Mouse (Mus musculus): ENCODE data around the gene Zfp462. TPM values are rescaled to one million over a fixed set of nuclear protein-coding genes. Genes with fewer than 3 reads are reported as not detected.
A peak's percentile ranks its signal among the peaks of the same experiment; 100 is the strongest.
"Not testable (repeated sequence)": the region's sequence is repeated elsewhere in the genome, so short reads cannot be mapped to it uniquely, and the experiment has no call there.

Zfp462 gene
- 1.8 and 2.0 TPM in 2 replicates for polyA plus RNA-seq (2015; fragmentation: Nextera tagmentation; extraction: Ambion mirVana)

GRCm38 (mm10) chr4:54944921-54945430 lies at the start of gene Zfp462:
TSS of gene Zfp462 (plus strand) at chr4:54945048.
- no peaks in the 10 kb centered on the region for H3K27me3 ChIP-seq
- peak within 1 kb of the TSS; percentile 82 for H3K4me3 ChIP-seq
- H3K4me1 ChIP-seq (replicated peaks): peaks cover 17% of the 10 kb centered on the region; the same call in 1 of the 2 replicates
- H3K9me3 ChIP-seq (replicated peaks): no peaks in the 10 kb centered on the region
- no peaks in the 10 kb centered on the region for H3K36me3 ChIP-seq
- H3K27ac ChIP-seq: peak within 1 kb of the TSS; percentile 56
- peak within 1 kb of the TSS; percentile 66 for H3K9ac ChIP-seq
- under 1% methylated on average over 43 of the region's 43 CpGs for WGBS
- ATAC-seq (replicated peaks; ENCODE audit: insufficient number of reproducible peaks, insufficient read depth, low FRiP score, low read depth): 0 out of 2 replicates have a peak, but pooled peaks have one; percentile 10
- H3K4me2 ChIP-seq: peak within 1 kb of the TSS; percentile 97

- Histone ChIP-seq H3K4me1 (replicated peaks) (no peaks in the 10 kb centered on the region), H3K9me3 (replicated peaks) (no peaks in the 10 kb centered on the region), H3K36me3 (no peaks in the 10 kb centered on the region), H3K27ac (no peak overlapping the region), H3K9ac (no peak overlapping the region), H3K4me2 (no peak overlapping the region), H3K27me3 (no peaks in the 10 kb centered on the region), H3K4me3 (no peak overlapping the region)
- WGBS: 80% methylated on average over 4 of the region's 4 CpGs
- ATAC-seq (replicated peaks; ENCODE audit: insufficient number of reproducible peaks, insufficient read depth, low FRiP score, low read depth): no peak
Measured at GRCm38 (mm10) chr4:54896017-54896416, 48.8 kb upstream of the Zfp462 start.

- no peaks in the 10 kb centered on the region for H3K9me3 ChIP-seq (replicated peaks)
- ATAC-seq (replicated peaks; ENCODE audit: insufficient number of reproducible peaks, insufficient read depth, low FRiP score, low read depth): no peak
- no peak overlapping the region for H3K4me2 ChIP-seq
- H3K4me3 ChIP-seq: no peak overlapping the region
- no peaks in the 10 kb centered on the region for H3K36me3 ChIP-seq
- no peak overlapping the region for H3K27ac ChIP-seq
- H3K4me1 ChIP-seq (replicated peaks): no peaks in the 10 kb centered on the region
- no peaks in the 10 kb centered on the region for H3K27me3 ChIP-seq
- WGBS: 77% methylated on average over 8 of the region's 8 CpGs
- no peak overlapping the region for H3K9ac ChIP-seq
Measured at GRCm38 (mm10) chr4:54904641-54905040, 40.2 kb upstream of the Zfp462 start.

- Histone ChIP-seq H3K4me2 (no peak overlapping the region), H3K4me1 (replicated peaks) (no peaks in the 10 kb centered on the region), H3K4me3 (no peak overlapping the region), H3K27me3 (no peaks in the 10 kb centered on the region), H3K27ac (no peak overlapping the region), H3K36me3 (no peaks in the 10 kb centered on the region), H3K9me3 (replicated peaks) (no peaks in the 10 kb centered on the region), H3K9ac (no peak overlapping the region)
- 77% methylated on average over 7 of the region's 7 CpGs for WGBS
- ATAC-seq (replicated peaks; ENCODE audit: insufficient number of reproducible peaks, insufficient read depth, low FRiP score, low read depth): no peak
Measured at GRCm38 (mm10) chr4:54905399-54905953, 39.4 kb upstream of the Zfp462 start.

- Histone ChIP-seq H3K9ac (no peak overlapping the region), H3K4me3 (no peak overlapping the region), H3K36me3 (no peaks in the 10 kb centered on the region), H3K4me1 (replicated peaks) (no peaks in the 10 kb centered on the region), H3K27ac (no peak overlapping the region), H3K27me3 (no peaks in the 10 kb centered on the region), H3K9me3 (replicated peaks) (no peaks in the 10 kb centered on the region), H3K4me2 (no peak overlapping the region)
- ATAC-seq (replicated peaks; ENCODE audit: insufficient number of reproducible peaks, insufficient read depth, low FRiP score, low read depth): no peak
- WGBS: 80% methylated on average over 3 of the region's 3 CpGs
Measured at GRCm38 (mm10) chr4:54910300-54910699, 34.5 kb upstream of the Zfp462 start.

- WGBS: 59% methylated on average over 3 of the region's 3 CpGs
- no peak overlapping the region for H3K27ac ChIP-seq
- no peaks in the 10 kb centered on the region for H3K9me3 ChIP-seq (replicated peaks)
- ATAC-seq (replicated peaks; ENCODE audit: insufficient number of reproducible peaks, insufficient read depth, low FRiP score, low read depth): no peak
- no peak overlapping the region for H3K4me3 ChIP-seq
- H3K36me3 ChIP-seq: no peaks in the 10 kb centered on the region
- no peak overlapping the region for H3K9ac ChIP-seq
- no peaks in the 10 kb centered on the region for H3K27me3 ChIP-seq
- H3K4me2 ChIP-seq: no peak overlapping the region
- no peaks in the 10 kb centered on the region for H3K4me1 ChIP-seq (replicated peaks)
Measured at GRCm38 (mm10) chr4:54918276-54918675, 26.6 kb upstream of the Zfp462 start.

- Histone ChIP-seq H3K9ac (no peak overlapping the region), H3K27ac (no peak overlapping the region), H3K36me3 (no peaks in the 10 kb centered on the region), H3K4me1 (replicated peaks) (no peaks in the 10 kb centered on the region), H3K4me3 (no peak overlapping the region), H3K4me2 (no peak overlapping the region), H3K9me3 (replicated peaks) (no peaks in the 10 kb centered on the region), H3K27me3 (no peaks in the 10 kb centered on the region)
- no peak for ATAC-seq (replicated peaks; ENCODE audit: insufficient number of reproducible peaks, insufficient read depth, low FRiP score, low read depth)
- 97% methylated on average over 2 of the region's 2 CpGs for WGBS
Measured at GRCm38 (mm10) chr4:54923386-54923785, 21.5 kb upstream of the Zfp462 start.

GRCm38 (mm10) chr4:54924306-54924705 lies 20.5 kb upstream of the Zfp462 start:
- Histone ChIP-seq H3K36me3 (no peaks in the 10 kb centered on the region), H3K4me1 (replicated peaks) (no peaks in the 10 kb centered on the region), H3K4me3 (no peak overlapping the region), H3K9ac (no peak overlapping the region), H3K9me3 (replicated peaks) (no peaks in the 10 kb centered on the region), H3K27me3 (no peaks in the 10 kb centered on the region), H3K4me2 (no peak overlapping the region), H3K27ac (no peak overlapping the region)
- WGBS: 75% methylated on average over 2 of the region's 2 CpGs
- ATAC-seq (replicated peaks; ENCODE audit: insufficient number of reproducible peaks, insufficient read depth, low FRiP score, low read depth): no peak

- not testable (repeated sequence) for H3K27ac ChIP-seq; H3K36me3 ChIP-seq; H3K9me3 ChIP-seq (replicated peaks); H3K4me1 ChIP-seq (replicated peaks); H3K4me2 ChIP-seq; H3K4me3 ChIP-seq; H3K9ac ChIP-seq; H3K27me3 ChIP-seq; ATAC-seq (replicated peaks; ENCODE audit: insufficient number of reproducible peaks, insufficient read depth, low FRiP score, low read depth)
- WGBS: 90% methylated on average over 5 of the region's 5 CpGs
Measured at GRCm38 (mm10) chr4:54926456-54926855, 18.4 kb upstream of the Zfp462 start.

- not testable (repeated sequence) for H3K4me2 ChIP-seq; H3K36me3 ChIP-seq; H3K9me3 ChIP-seq (replicated peaks); H3K4me1 ChIP-seq (replicated peaks); H3K27me3 ChIP-seq; H3K9ac ChIP-seq; H3K27ac ChIP-seq; H3K4me3 ChIP-seq; ATAC-seq (replicated peaks; ENCODE audit: insufficient number of reproducible peaks, insufficient read depth, low FRiP score, low read depth)
- WGBS: 65% methylated on average over 8 of the region's 8 CpGs
Measured at GRCm38 (mm10) chr4:54927321-54928062, 17.4 kb upstream of the Zfp462 start.

- no peak overlapping the region for H3K4me2 ChIP-seq
- no peaks in the 10 kb centered on the region for H3K27me3 ChIP-seq
Measured at GRCm38 (mm10) chr4:54929686-54930085, 15.2 kb upstream of the Zfp462 start.

GRCm38 (mm10) chr4:54932668-54933067 lies 12.2 kb upstream of the Zfp462 start:
- no peak overlapping the region for H3K9ac ChIP-seq
- no peak overlapping the region for H3K4me3 ChIP-seq
- no peaks in the 10 kb centered on the region for H3K36me3 ChIP-seq
- WGBS: 21% methylated on average over 2 of the region's 2 CpGs
- H3K27ac ChIP-seq: no peak overlapping the region
- no peak overlapping the region for H3K4me2 ChIP-seq
- H3K9me3 ChIP-seq (replicated peaks): no peaks in the 10 kb centered on the region
- no peaks in the 10 kb centered on the region for H3K27me3 ChIP-seq
- ATAC-seq (replicated peaks; ENCODE audit: insufficient number of reproducible peaks, insufficient read depth, low FRiP score, low read depth): no peak
- no peaks in the 10 kb centered on the region for H3K4me1 ChIP-seq (replicated peaks)

More at GRCm38 (mm10) chr4:54929686-54930085, 15.2 kb upstream of the Zfp462 start:
- Histone ChIP-seq H3K9ac (no peak overlapping the region), H3K4me3 (no peak overlapping the region), H3K9me3 (replicated peaks) (no peaks in the 10 kb centered on the region), H3K4me1 (replicated peaks) (no peaks in the 10 kb centered on the region), H3K27ac (no peak overlapping the region), H3K36me3 (no peaks in the 10 kb centered on the region)
- no peak for ATAC-seq (replicated peaks; ENCODE audit: insufficient number of reproducible peaks, insufficient read depth, low FRiP score, low read depth)
- WGBS: 82% methylated on average over 2 of the region's 2 CpGs

Measured in heart, embryonic 15.5 days (tissue).